Mouse (Mus musculus): ENCODE measurements around the gene Scn2a. TPM values are rescaled to one million over a fixed set of nuclear protein-coding genes. Genes with fewer than 3 reads are reported as not detected.

Gene Scn2a
- polyA plus RNA-seq (2012; rRNA removed) = 1.4 and 1.5 TPM in 2 replicates

- TF ChIP-seq CTCF (IDR thresholded peaks at IDR 0.05; ENCODE audit: control insufficient read depth, insufficient read depth, insufficient replicate concordance, low read depth, low read length) (no peak), POLR2A (IDR thresholded peaks at IDR 0.05; ENCODE audit: control insufficient read depth, low read depth, low read length) (no peak)
Measured at GRCm38 (mm10) chr2:65620556-65621166, at the start of gene Scn2a. Scn2a (plus strand) TSS chr2:65620771.

GRCm38 (mm10) chr2:65587679-65588078 lies 32.9 kb upstream of the Scn2a start:
- TF ChIP-seq CTCF (IDR thresholded peaks at IDR 0.05; ENCODE audit: control insufficient read depth, insufficient read depth, insufficient replicate concordance, low read depth, low read length) = no peak
- TF ChIP-seq POLR2A (IDR thresholded peaks at IDR 0.05; ENCODE audit: control insufficient read depth, low read depth, low read length) = no peak
- no peak overlapping the region for H3K27ac ChIP-seq (ENCODE audit: control insufficient read depth, insufficient read depth, low read depth, low read length)

More at GRCm38 (mm10) chr2:65620556-65621166, at the start of gene Scn2a:
- H3K36me3 ChIP-seq (ENCODE audit: control insufficient read depth, insufficient read depth, low read length) = no peaks in the 10 kb centered on the region
- H3K4me3 ChIP-seq (ENCODE audit: control insufficient read depth, low read depth, low read length) = no peak within 1 kb of the TSS
- no peaks in the 10 kb centered on the region for H3K27me3 ChIP-seq (ENCODE audit: control insufficient read depth, insufficient read depth, low read length)
- no peak within 1 kb of the TSS for H3K27ac ChIP-seq (ENCODE audit: control insufficient read depth, insufficient read depth, low read depth, low read length)
- H3K4me1 ChIP-seq (ENCODE audit: control insufficient read depth, insufficient read depth, low read length) = no peaks in the 10 kb centered on the region

GRCm38 (mm10) chr2:65607813-65608212 lies 12.8 kb upstream of the Scn2a start:
- Histone ChIP-seq H3K36me3 (ENCODE audit: control insufficient read depth, insufficient read depth, low read length) (no peaks in the 10 kb centered on the region), H3K27ac (ENCODE audit: control insufficient read depth, insufficient read depth, low read depth, low read length) (no peak overlapping the region), H3K4me1 (ENCODE audit: control insufficient read depth, insufficient read depth, low read length) (peaks cover 3% of the 10 kb centered on the region; the same call in 1 of the 2 replicates), H3K4me3 (ENCODE audit: control insufficient read depth, low read depth, low read length) (no peak overlapping the region), H3K27me3 (ENCODE audit: control insufficient read depth, insufficient read depth, low read length) (no peaks in the 10 kb centered on the region)
- TF ChIP-seq POLR2A (IDR thresholded peaks at IDR 0.05; ENCODE audit: control insufficient read depth, low read depth, low read length) = no peak
- TF ChIP-seq CTCF (IDR thresholded peaks at IDR 0.05; ENCODE audit: control insufficient read depth, insufficient read depth, insufficient replicate concordance, low read depth, low read length) = no peak

More at GRCm38 (mm10) chr2:65587679-65588078, 32.9 kb upstream of the Scn2a start:
- Histone ChIP-seq H3K27me3 (ENCODE audit: control insufficient read depth, insufficient read depth, low read length) (no peaks in the 10 kb centered on the region), H3K4me3 (ENCODE audit: control insufficient read depth, low read depth, low read length) (no peak overlapping the region), H3K36me3 (ENCODE audit: control insufficient read depth, insufficient read depth, low read length) (no peaks in the 10 kb centered on the region), H3K4me1 (ENCODE audit: control insufficient read depth, insufficient read depth, low read length) (no peaks in the 10 kb centered on the region)

GRCm38 (mm10) chr2:65611887-65612286 lies 8.7 kb upstream of the Scn2a start:
- Histone ChIP-seq H3K27me3 (ENCODE audit: control insufficient read depth, insufficient read depth, low read length) (no peaks in the 10 kb centered on the region), H3K4me1 (ENCODE audit: control insufficient read depth, insufficient read depth, low read length) (peaks cover 3% of the 10 kb centered on the region; the same call in 1 of the 2 replicates), H3K4me3 (ENCODE audit: control insufficient read depth, low read depth, low read length) (no peak overlapping the region), H3K36me3 (ENCODE audit: control insufficient read depth, insufficient read depth, low read length) (no peaks in the 10 kb centered on the region), H3K27ac (ENCODE audit: control insufficient read depth, insufficient read depth, low read depth, low read length) (no peak overlapping the region)
- TF ChIP-seq CTCF (IDR thresholded peaks at IDR 0.05; ENCODE audit: control insufficient read depth, insufficient read depth, insufficient replicate concordance, low read depth, low read length) (no peak), POLR2A (IDR thresholded peaks at IDR 0.05; ENCODE audit: control insufficient read depth, low read depth, low read length) (no peak)

- no peaks in the 10 kb centered on the region for H3K36me3 ChIP-seq (ENCODE audit: control insufficient read depth, insufficient read depth, low read length)
- H3K27me3 ChIP-seq (ENCODE audit: control insufficient read depth, insufficient read depth, low read length) = no peaks in the 10 kb centered on the region
- no peaks in the 10 kb centered on the region for H3K4me1 ChIP-seq (ENCODE audit: control insufficient read depth, insufficient read depth, low read length)
- TF ChIP-seq POLR2A (IDR thresholded peaks at IDR 0.05; ENCODE audit: control insufficient read depth, low read depth, low read length) (no peak), CTCF (IDR thresholded peaks at IDR 0.05; ENCODE audit: control insufficient read depth, insufficient read depth, insufficient replicate concordance, low read depth, low read length) (no peak)
- no peak overlapping the region for H3K27ac ChIP-seq (ENCODE audit: control insufficient read depth, insufficient read depth, low read depth, low read length)
- no peak overlapping the region for H3K4me3 ChIP-seq (ENCODE audit: control insufficient read depth, low read depth, low read length)
Measured at GRCm38 (mm10) chr2:65619781-65620180, 790 bp upstream of the Scn2a start.

GRCm38 (mm10) chr2:65621254-65621653 lies 683 bp downstream of the Scn2a start:
- Histone ChIP-seq H3K4me3 (ENCODE audit: control insufficient read depth, low read depth, low read length) (no peak overlapping the region), H3K4me1 (ENCODE audit: control insufficient read depth, insufficient read depth, low read length) (no peaks in the 10 kb centered on the region), H3K27me3 (ENCODE audit: control insufficient read depth, insufficient read depth, low read length) (no peaks in the 10 kb centered on the region), H3K36me3 (ENCODE audit: control insufficient read depth, insufficient read depth, low read length) (no peaks in the 10 kb centered on the region), H3K27ac (ENCODE audit: control insufficient read depth, insufficient read depth, low read depth, low read length) (no peak overlapping the region)
- TF ChIP-seq POLR2A (IDR thresholded peaks at IDR 0.05; ENCODE audit: control insufficient read depth, low read depth, low read length) = no peak
- no peak for TF ChIP-seq CTCF (IDR thresholded peaks at IDR 0.05; ENCODE audit: control insufficient read depth, insufficient read depth, insufficient replicate concordance, low read depth, low read length)

- no peak overlapping the region for H3K4me3 ChIP-seq (ENCODE audit: control insufficient read depth, low read depth, low read length)
- no peaks in the 10 kb centered on the region for H3K36me3 ChIP-seq (ENCODE audit: control insufficient read depth, insufficient read depth, low read length)
- H3K4me1 ChIP-seq (ENCODE audit: control insufficient read depth, insufficient read depth, low read length) = no peaks in the 10 kb centered on the region
- H3K27me3 ChIP-seq (ENCODE audit: control insufficient read depth, insufficient read depth, low read length) = no peaks in the 10 kb centered on the region
- TF ChIP-seq CTCF (IDR thresholded peaks at IDR 0.05; ENCODE audit: control insufficient read depth, insufficient read depth, insufficient replicate concordance, low read depth, low read length) (no peak), POLR2A (IDR thresholded peaks at IDR 0.05; ENCODE audit: control insufficient read depth, low read depth, low read length) (no peak)
- H3K27ac ChIP-seq (ENCODE audit: control insufficient read depth, insufficient read depth, low read depth, low read length) = no peak overlapping the region
Measured at GRCm38 (mm10) chr2:65621838-65622237, 1.3 kb downstream of the Scn2a start.

All from testis, adult 2 months (tissue).